Mouse (Mus musculus): ENCODE results near the gene Arhgap31.

Arhgap31 gene

DNA sequence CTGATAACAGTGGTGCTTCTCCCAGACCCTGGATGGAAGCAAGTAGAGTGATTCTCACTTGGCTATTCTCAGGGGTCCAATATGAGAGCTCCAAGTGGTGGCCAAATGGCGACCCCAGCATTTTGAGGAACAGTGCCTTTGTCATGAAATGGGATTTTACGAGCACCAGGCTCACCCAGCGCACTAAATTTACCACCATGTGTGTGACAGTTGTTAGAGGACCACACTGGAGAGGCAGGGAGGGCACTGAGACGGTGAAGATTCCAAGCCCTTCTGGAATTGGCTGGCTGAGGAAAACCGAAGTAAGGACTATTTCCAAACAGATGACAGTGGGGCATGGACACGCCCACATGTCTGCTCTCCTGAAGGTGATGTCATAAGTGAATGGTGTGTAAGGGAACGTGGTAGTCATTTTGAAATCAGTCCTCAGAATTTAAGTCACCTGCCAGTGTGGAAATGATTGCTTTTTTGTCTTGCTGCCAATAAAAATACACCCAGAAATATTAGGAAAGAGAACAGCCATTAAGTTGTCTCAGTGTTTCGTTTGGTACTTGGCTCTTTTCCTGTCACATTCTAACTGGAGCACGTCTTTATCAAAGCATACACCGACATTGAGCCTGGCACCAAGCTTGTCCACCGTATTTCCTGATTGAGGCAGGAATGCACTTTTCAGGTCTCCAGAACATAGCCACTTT is 113.9 kb downstream of the Arhgap31 start:
- DNase-seq (ENCODE audit: low spot score) = no peak

GRCm38 (mm10) chr16:38596651-38597050 is 116.4 kb downstream of the Arhgap31 start:
- no peak for DNase-seq (ENCODE audit: low spot score)

- DNase-seq (ENCODE audit: low spot score) = no peak
These were observed 117.0 kb downstream of the Arhgap31 start for GRCm38 (mm10) chr16:38596099-38596498.

GRCm38 (mm10) chr16:38594435-38594834 is 118.6 kb downstream of the Arhgap31 start:
- no peak for DNase-seq (ENCODE audit: low spot score)

- DNase-seq (ENCODE audit: low spot score) = no peak
These were observed 120.1 kb downstream of the Arhgap31 start for GRCm38 (mm10) chr16:38592946-38593345.

DNA sequence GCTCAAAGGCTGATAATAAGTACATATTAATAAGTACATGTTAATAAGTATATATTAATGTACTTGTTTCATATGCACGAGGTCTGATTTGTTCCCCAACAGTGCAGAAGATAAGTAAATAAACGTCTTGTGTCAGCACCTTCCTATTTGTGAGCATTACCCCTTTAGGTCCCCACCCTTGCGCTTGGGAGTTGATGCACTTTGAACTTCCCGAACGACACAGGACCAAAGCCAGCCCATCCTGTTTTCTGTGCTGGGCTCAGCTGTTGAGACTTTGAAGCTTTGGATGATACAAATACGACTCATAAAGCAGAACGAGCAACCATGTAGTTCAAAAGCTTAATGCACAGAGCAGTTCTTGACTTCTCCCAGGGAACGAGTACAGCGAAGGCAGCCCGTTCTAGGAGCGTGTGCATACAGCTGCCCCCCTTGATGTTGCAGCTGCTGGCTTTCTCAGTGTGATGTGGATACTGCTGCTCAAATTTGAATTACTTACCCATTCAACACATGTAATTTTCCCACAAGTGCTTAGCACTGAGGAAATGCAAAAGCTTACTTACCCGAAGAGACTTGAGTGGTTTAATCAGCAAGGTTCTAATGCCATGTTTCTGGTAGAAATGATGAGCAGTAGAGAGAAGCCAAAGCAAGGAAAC is 120.9 kb downstream of the Arhgap31 start:
- no peak for DNase-seq (ENCODE audit: low spot score)

DNA sequence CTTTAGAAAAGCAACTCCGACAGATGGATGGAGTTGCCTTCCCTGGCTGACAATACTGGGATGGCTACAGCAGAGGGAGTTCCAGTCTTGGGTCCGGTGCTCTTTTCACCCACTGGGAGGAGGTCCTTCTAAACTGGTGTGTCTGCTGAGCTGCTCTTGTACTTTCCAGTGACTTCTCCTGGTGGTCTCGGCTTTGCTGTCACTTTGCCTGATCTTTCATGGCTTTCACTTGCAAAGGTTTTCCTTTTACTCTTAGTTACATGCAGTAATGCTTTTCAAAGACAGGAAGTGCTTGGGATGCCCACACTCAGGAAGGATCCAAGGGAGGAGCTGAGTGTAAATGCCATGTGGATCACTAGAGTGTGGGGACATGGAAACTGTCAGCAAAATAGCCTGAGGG is 121.6 kb downstream of the Arhgap31 start:
- no peak for DNase-seq (ENCODE audit: low spot score)

- no peak for DNase-seq (ENCODE audit: low spot score)
These were observed 125.5 kb downstream of the Arhgap31 start for GRCm38 (mm10) chr16:38587572-38587971.

DNA sequence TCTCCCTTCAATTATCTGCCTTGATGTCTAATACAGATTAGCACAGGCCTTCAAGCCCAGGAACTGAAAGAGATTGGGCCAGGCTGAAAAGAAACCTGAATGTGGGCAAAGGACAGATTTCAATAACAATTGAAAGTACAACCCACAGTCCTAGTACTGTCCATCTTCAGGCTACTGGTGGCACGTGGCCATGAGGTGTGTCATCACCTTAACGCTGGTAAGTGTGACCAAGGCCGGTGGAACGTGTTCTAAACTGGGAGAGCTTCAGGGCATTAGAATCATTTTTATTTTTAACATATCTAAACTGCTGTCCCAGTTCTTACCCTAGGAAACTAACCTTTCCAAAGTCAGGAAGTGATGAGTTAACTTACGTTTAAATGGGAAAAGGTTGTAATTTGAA is 125.9 kb downstream of the Arhgap31 start:
- DNase-seq (ENCODE audit: low spot score) = no peak

- DNase-seq (ENCODE audit: low spot score) = no peak
These were observed 127.9 kb downstream of the Arhgap31 start for GRCm38 (mm10) chr16:38585186-38585585.

- no peak for DNase-seq (ENCODE audit: low spot score)
These were observed 128.3 kb downstream of the Arhgap31 start for GRCm38 (mm10) chr16:38584761-38585160.

GRCm38 (mm10) chr16:38571481-38571880 is 141.6 kb downstream of the Arhgap31 start:
- no peak for DNase-seq (ENCODE audit: low spot score)

DNA sequence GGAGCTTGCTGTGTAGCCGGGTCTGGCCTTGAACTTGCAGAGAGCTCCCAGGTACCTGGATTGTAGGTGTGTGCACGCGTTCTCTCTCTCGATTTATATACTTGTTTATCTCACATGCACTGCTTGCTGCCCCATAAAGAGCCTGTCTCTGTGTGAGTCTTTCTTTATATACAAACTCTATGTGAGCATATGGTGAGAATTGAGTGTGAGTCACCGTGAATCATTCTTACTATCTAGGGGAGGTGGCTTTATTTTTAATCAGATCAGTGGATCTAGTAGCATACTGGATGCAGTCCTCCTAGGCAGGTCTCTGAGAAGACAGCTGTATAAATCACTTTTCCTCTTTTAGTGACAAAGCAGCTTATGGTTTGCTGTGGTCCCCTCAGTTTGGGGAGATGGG is 144.9 kb downstream of the Arhgap31 start:
- DNase-seq (ENCODE audit: low spot score) = no peak

DNA sequence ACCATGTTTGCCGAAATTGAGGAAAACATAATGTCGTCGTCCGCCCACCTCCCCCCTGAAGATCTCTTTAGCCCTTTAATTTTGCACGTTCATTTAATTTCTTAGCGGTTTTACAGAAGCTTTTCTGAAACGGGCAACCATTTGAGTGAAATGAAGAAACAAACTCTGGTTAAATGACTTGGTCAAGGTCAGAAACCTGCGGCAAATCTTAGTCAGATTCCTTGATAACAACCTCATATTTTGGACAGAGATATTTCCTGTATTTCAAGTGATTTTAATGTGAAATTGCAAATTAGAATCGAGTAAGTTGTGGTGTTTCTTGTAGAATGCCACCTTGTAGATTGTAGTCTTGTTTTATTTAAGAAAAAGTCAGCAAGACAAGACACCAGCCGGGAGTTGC is 149.6 kb downstream of the Arhgap31 start:
- no peak for DNase-seq (ENCODE audit: low spot score)

GRCm38 (mm10) chr16:38562968-38563327 is 150.1 kb downstream of the Arhgap31 start:
- DNase-seq (ENCODE audit: low spot score) = no peak

- peak; percentile 92 for DNase-seq (ENCODE audit: low spot score)
These were observed 150.7 kb downstream of the Arhgap31 start for GRCm38 (mm10) chr16:38562131-38562967.

DNA sequence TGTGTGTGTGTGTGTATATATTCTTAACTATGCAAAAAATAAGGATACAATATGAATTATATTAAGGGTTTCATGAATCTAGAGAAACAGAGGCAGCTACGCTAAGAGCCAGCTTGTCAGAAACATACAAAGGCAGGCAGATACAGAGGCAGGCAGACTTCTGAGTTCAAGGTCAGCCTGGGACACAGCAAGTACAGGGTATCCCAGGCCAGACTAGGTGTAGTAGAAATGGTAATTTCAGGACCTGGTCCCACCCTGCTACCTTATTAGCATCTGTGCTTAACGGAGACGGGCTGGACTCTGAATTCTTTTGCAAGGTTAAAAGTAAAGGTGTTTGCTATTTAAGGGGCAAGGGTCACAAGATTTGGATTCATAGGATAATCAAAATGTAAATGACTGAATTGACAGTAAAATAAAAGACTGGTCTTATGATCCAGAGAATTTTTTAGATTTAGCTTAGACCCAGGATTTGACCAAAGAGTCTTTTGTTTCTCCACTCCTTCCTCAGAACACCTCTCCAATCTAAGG is 154.8 kb downstream of the Arhgap31 start, which contains the start of gene Tmem39a:
Gene Tmem39a, plus strand, starts transcription at position 478 of the 528 bp plus-strand sequence.
- no peak for DNase-seq (ENCODE audit: low spot score)

GRCm38 (mm10) chr16:38555988-38556387 is 157.1 kb downstream of the Arhgap31 start:
- no peak for DNase-seq (ENCODE audit: low spot score)

- DNase-seq (ENCODE audit: low spot score) = peak; percentile 64
These were observed 163.3 kb downstream of the Arhgap31 start, which contains the start of gene Poglut1 for GRCm38 (mm10) chr16:38549479-38550396. Gene Poglut1 (minus strand): TSS chr16:38550258.

All from left cerebral cortex, adult 11 months (tissue).